Mouse (Mus musculus) liver, embryonic 11.5 days (tissue): ENCODE measurements at regions not wholly inside any gene's neighbourhood (a gene's known extent, or its start where the extent isn't known, plus 50 kb on each side); places are given as distances from the start of the nearest gene placed in this dataset.

Experiments
- ATAC-seq: fragments of 200-750 bp; cut with Nextera tagmentation; replicated peaks from 2 replicates; pipeline ENCODE4 v1.8.0; 2017; ENCODE audit warnings: moderate number of reproducible peaks, mild to moderate bottlenecking, moderate TSS enrichment, moderate library complexity; ENCODE audit not compliant: low FRiP score
- DNase-seq: peaks from one replicate; pipeline ENCODE4 v3.0.0-alpha.2; 2017; ENCODE audit warnings: low spot score
- H3K27ac ChIP-seq: fragments of 300-500 bp; sonication (generic); 2 replicates; pipeline ENCODE4 v1.5.1; 2014; ENCODE audit warnings: mild to moderate bottlenecking, low read depth, low read length, control low read depth
- H3K27me3 ChIP-seq: fragments of 300-500 bp; sonication (generic); replicated peaks from 2 replicates; pipeline ENCODE4 v1.6.1; 2014; ENCODE audit warnings: low read length, mixed read lengths; ENCODE audit not compliant: control insufficient read depth, insufficient read depth
- H3K36me3 ChIP-seq: fragments of 300-500 bp; sonication (generic); 2 replicates; pipeline ENCODE4 v1.6.1; 2014; ENCODE audit warnings: mild to moderate bottlenecking, low read length, moderate library complexity, mixed read lengths; ENCODE audit not compliant: control insufficient read depth, insufficient read depth
- H3K4me1 ChIP-seq: fragments of 300-500 bp; sonication (generic); replicated peaks from 2 replicates; pipeline ENCODE4 v1.6.1; 2014; ENCODE audit warnings: low read length, mixed read lengths; ENCODE audit not compliant: control insufficient read depth, insufficient read depth
- H3K4me2 ChIP-seq: fragments of 300-500 bp; sonication (generic); 2 replicates; pipeline ENCODE4 v1.6.1; 2014; ENCODE audit warnings: mild to moderate bottlenecking, control low read depth, moderate library complexity
- H3K4me3 ChIP-seq: fragments of 300-500 bp; sonication (generic); 2 replicates; pipeline ENCODE4 v1.5.1; 2014; ENCODE audit warnings: low read depth, low read length, control low read depth
- H3K9ac ChIP-seq: fragments of 300-500 bp; sonication (generic); 2 replicates; pipeline ENCODE4 v1.6.1; 2014; ENCODE audit warnings: low read depth, low read length, control low read depth
- H3K9me3 ChIP-seq: fragments of 300-500 bp; sonication (generic); 2 replicates; pipeline ENCODE4 v1.6.1; 2016; ENCODE audit warnings: low read length, inconsistent platforms, mixed read lengths; ENCODE audit not compliant: control insufficient read depth
- WGBS: fragments of 180-500 bp; shearing (Covaris S2); extraction: QIAGEN DNeasy Blood & Tissue Kit; methylation state at CpG from one replicate; pipeline ENCODE4 v1.1.7; 2014; 5-methylcytosine and 5-hydroxymethylcytosine counted together

DNA sequence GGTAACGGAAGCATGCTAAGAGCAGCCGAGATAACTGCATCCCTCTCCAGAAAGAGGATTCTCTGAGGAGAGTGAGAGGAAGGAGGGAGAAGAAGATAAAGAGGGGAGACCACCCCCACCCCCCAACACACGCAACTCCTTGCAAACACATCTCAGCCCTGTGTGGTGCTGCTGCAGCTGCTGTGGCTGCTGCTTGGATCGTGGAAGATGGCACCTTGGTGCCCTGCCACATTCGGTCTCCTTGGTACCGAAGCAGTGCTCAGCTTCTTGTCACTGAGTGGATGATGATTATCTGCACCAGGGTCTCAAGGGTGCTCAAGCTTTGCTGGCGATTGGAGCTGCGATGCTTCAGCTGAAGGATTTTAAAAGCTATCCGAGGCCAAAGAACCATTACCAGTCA, 204.7 kb downstream of the Bcl11a start:
- H3K4me1 ChIP-seq: 0 out of 2 replicates have a peak, but pooled peaks cover 2% of the 10 kb centered on the region
- WGBS: 45% methylated on average over 9 of the region's 9 CpGs
- no peak overlapping the region for H3K4me2 ChIP-seq
- H3K9me3 ChIP-seq: no peaks in the 10 kb centered on the region
- DNase-seq (no peak), ATAC-seq (no peak)
- H3K36me3 ChIP-seq: no peaks in the 10 kb centered on the region
- H3K27me3 ChIP-seq: no peaks in the 10 kb centered on the region; the same call in 1 of the 2 replicates
- H3K4me3 ChIP-seq: no peak overlapping the region
- H3K9ac ChIP-seq: no peak overlapping the region
- H3K27ac ChIP-seq: no peak overlapping the region

GRCm38 (mm10) chr11:24286129-24287108, 208.6 kb downstream of the Bcl11a start:
- peak; percentile 69; the same call in 1 of the 2 replicates for ATAC-seq
- Histone ChIP-seq H3K27me3 (no peaks in the 10 kb centered on the region; the same call in none of the 2 replicates), H3K4me2 (peak overlapping the region; percentile 13; the same call in 1 of the 2 replicates), H3K4me1 (0 out of 2 replicates have a peak, but pooled peaks cover 2% of the 10 kb centered on the region), H3K36me3 (no peaks in the 10 kb centered on the region), H3K27ac (no peak overlapping the region), H3K9ac (no peak overlapping the region), H3K4me3 (no peak overlapping the region), H3K9me3 (no peaks in the 10 kb centered on the region)
- peak; percentile 46 for DNase-seq
- WGBS: 41% methylated on average over 18 of the region's 18 CpGs

GRCm38 (mm10) chr11:24293209-24293608, 215.4 kb downstream of the Bcl11a start:
- no peaks in the 10 kb centered on the region for H3K36me3 ChIP-seq
- H3K4me3 ChIP-seq: no peak overlapping the region
- no peaks in the 10 kb centered on the region for H3K4me1 ChIP-seq
- ATAC-seq (no peak), DNase-seq (no peak)
- 66% methylated on average over 3 of the region's 3 CpGs for WGBS
- H3K9me3 ChIP-seq: no peaks in the 10 kb centered on the region
- H3K9ac ChIP-seq: no peak overlapping the region
- no peak overlapping the region for H3K4me2 ChIP-seq
- no peak overlapping the region for H3K27ac ChIP-seq
- no peaks in the 10 kb centered on the region; the same call in 1 of the 2 replicates for H3K27me3 ChIP-seq

DNA sequence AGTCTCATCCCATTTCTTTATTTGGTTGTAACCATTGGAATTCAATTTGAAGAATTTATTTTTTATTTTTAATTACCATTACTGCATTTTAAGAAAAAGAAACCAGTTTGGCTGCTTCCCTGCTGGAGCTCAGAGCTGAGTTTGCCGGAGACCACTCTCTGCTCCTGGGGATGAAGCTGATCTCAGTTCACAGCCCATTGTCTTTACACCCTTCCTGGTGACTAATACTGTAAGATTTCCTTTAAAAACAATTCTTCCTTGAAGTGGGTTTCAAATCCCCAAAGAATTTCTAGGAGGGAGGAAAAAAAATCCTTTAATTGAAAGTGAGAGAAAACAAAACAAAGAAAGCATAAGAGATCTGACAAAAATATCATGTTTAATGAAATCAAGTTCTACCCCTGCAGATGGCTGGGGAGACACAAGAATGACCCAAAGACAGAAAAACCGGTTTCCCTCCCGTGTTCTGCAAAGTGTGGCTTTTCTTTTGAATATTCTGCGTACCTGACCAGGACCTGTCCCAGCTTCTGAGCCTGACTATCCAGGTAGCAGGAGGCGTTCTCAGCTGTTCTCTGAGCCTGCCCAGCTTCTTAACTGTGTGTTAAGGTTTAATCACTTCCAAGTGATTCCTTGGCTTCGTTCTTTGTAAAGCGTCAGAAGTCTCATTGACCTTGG, 216.1 kb downstream of the Bcl11a start:
- DNase-seq (no peak), ATAC-seq (no peak)
- H3K4me2 ChIP-seq: no peak overlapping the region
- no peaks in the 10 kb centered on the region for H3K4me1 ChIP-seq
- no peaks in the 10 kb centered on the region for H3K9me3 ChIP-seq
- WGBS: 67% methylated on average over 7 of the region's 7 CpGs
- no peak overlapping the region for H3K27ac ChIP-seq
- no peaks in the 10 kb centered on the region for H3K36me3 ChIP-seq
- H3K9ac ChIP-seq: no peak overlapping the region
- no peaks in the 10 kb centered on the region; the same call in 1 of the 2 replicates for H3K27me3 ChIP-seq
- H3K4me3 ChIP-seq: no peak overlapping the region

DNA sequence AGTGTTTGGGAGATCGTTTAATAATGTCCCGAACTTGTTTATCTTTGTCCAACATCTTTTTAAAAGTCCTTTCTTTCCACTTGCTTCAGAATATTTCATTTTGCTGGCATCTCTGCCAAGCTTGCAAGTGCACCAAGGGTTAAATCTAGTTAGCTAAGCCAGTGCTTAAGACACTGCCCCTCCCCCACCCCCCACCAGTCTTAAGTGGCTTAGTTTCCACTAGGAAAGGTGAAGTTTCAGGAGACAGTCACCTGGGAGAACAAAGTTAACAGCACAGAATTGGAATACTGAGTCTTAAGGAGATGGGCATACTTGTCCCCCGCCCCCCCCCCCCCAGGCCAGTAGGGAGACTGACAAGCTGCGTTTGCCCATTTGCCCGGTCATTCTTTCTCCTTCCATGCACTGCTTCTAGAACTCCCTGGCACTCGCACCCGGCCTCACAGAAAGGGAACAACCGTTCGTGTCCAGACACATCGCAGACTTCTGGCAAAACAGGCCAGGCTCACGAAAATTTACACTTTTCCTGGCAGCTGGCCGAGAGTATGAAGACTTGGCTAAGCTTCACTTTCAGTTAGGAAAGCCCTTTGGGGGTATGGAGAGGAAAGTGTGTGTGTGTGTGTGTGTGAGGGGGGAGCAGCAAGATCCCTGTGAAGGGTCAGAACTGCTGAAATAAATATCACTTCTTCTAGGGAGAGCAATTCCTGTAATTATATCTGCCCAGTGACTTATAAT, 219.2 kb downstream of the Bcl11a start:
- H3K4me1 ChIP-seq: no peaks in the 10 kb centered on the region
- DNase-seq (no peak), ATAC-seq (no peak)
- H3K27me3 ChIP-seq: no peaks in the 10 kb centered on the region; the same call in 1 of the 2 replicates
- no peaks in the 10 kb centered on the region for H3K36me3 ChIP-seq
- no peak overlapping the region for H3K4me2 ChIP-seq
- no peaks in the 10 kb centered on the region for H3K9me3 ChIP-seq
- H3K9ac ChIP-seq: no peak overlapping the region
- H3K27ac ChIP-seq: no peak overlapping the region
- 40% methylated on average over 12 of the region's 12 CpGs for WGBS
- no peak overlapping the region for H3K4me3 ChIP-seq

- Histone ChIP-seq H3K9ac (no peak overlapping the region), H3K4me3 (no peak overlapping the region), H3K4me1 (no peaks in the 10 kb centered on the region), H3K4me2 (no peak overlapping the region), H3K36me3 (no peaks in the 10 kb centered on the region), H3K27me3 (no peaks in the 10 kb centered on the region; the same call in 1 of the 2 replicates), H3K27ac (no peak overlapping the region), H3K9me3 (no peaks in the 10 kb centered on the region)
- no peak for DNase-seq
- ATAC-seq: no peak
- WGBS: 51% methylated on average over 5 of the region's 5 CpGs
Observed at GRCm38 (mm10) chr11:24297763-24298162, 219.9 kb downstream of the Bcl11a start.

GRCm38 (mm10) chr11:24300351-24300750, 222.5 kb downstream of the Bcl11a start:
- Histone ChIP-seq H3K27me3 (no peaks in the 10 kb centered on the region; the same call in 1 of the 2 replicates), H3K9me3 (no peaks in the 10 kb centered on the region), H3K4me3 (no peak overlapping the region), H3K4me2 (no peak overlapping the region), H3K36me3 (no peaks in the 10 kb centered on the region), H3K27ac (no peak overlapping the region), H3K4me1 (0 out of 2 replicates have a peak, but pooled peaks cover 2% of the 10 kb centered on the region), H3K9ac (no peak overlapping the region)
- DNase-seq (no peak), ATAC-seq (no peak)
- WGBS: 82% methylated on average over 4 of the region's 4 CpGs

- no peak overlapping the region for H3K27ac ChIP-seq
- no peaks in the 10 kb centered on the region for H3K9me3 ChIP-seq
- H3K9ac ChIP-seq: no peak overlapping the region
- H3K36me3 ChIP-seq: no peaks in the 10 kb centered on the region
- ATAC-seq (no peak), DNase-seq (no peak)
- H3K4me1 ChIP-seq: peaks cover 6% of the 10 kb centered on the region; the same call in 1 of the 2 replicates
- no peaks in the 10 kb centered on the region; the same call in 1 of the 2 replicates for H3K27me3 ChIP-seq
- 74% methylated on average over 3 of the region's 3 CpGs for WGBS
- no peak overlapping the region for H3K4me2 ChIP-seq
- no peak overlapping the region for H3K4me3 ChIP-seq
Observed at GRCm38 (mm10) chr11:24301201-24301600, 223.3 kb downstream of the Bcl11a start.
